Mouse (Mus musculus): ENCODE results near the gene Stk33. TPM values are rescaled to one million over a fixed set of nuclear protein-coding genes. Genes with fewer than 3 reads are reported as not detected.

The Stk33 gene
- polyA plus RNA-seq, 1 experiment from 2014 or later, result 0.42 TPM

DNA sequence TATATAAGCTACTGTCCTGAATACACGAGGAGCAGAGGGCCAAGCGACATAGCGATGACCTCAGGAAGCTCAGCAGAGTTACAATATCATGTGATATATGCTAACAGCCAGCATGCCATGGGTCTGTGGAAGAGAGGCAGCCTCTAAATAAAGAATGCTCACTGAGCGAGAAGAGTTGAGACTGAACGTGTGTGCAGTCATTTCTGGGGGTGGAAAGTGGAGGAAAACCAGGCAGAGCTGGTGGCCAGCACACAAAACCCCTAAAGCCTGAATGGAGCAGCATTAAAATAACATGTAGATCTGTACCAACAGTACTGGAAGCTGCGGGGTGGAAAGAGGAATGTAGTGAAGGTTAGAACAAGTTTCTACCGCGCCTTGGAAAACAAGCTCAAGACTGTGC lies 107.2 kb downstream of the Stk33 start:
- Histone ChIP-seq H3K4me3 (replicated peaks) (no peak overlapping the region), H3K4me1 (no peaks in the 10 kb centered on the region), H3K4me2 (no peak overlapping the region), H3K36me3 (no peaks in the 10 kb centered on the region), H3K27me3 (no peaks in the 10 kb centered on the region), H3K9me3 (replicated peaks) (no peaks in the 10 kb centered on the region), H3K9ac (no peak overlapping the region), H3K27ac (no peak overlapping the region)
- ATAC-seq (replicated peaks; ENCODE audit: low FRiP score), result no peak
- WGBS, result 78% methylated on average over 8 of the region's 8 CpGs

DNA sequence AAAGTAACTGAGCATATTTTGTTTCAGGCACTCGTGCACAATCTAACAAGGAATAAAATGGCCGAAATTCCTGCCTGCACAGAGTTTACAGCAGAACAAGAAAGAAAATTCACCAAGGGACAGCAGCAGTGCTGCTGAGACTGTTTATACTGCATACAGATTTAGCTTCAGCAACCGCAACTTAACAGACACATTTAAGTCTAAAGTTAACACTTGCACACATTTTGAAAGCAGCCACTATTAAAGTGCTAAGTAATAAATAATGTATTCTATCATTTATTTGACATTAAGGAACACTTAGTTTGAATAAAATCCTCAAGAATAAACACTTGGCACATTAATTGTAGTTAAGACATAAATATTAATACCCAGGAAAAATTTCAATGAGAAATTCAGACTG lies 110.1 kb downstream of the Stk33 start:
- 66% methylated on average over 3 of the region's 3 CpGs for WGBS
- Histone ChIP-seq H3K27me3 (no peaks in the 10 kb centered on the region), H3K4me3 (replicated peaks) (no peak overlapping the region), H3K36me3 (no peaks in the 10 kb centered on the region), H3K9ac (no peak overlapping the region), H3K4me1 (no peaks in the 10 kb centered on the region), H3K9me3 (replicated peaks) (no peaks in the 10 kb centered on the region), H3K27ac (no peak overlapping the region), H3K4me2 (no peak overlapping the region)
- no peak for ATAC-seq (replicated peaks; ENCODE audit: low FRiP score)

DNA sequence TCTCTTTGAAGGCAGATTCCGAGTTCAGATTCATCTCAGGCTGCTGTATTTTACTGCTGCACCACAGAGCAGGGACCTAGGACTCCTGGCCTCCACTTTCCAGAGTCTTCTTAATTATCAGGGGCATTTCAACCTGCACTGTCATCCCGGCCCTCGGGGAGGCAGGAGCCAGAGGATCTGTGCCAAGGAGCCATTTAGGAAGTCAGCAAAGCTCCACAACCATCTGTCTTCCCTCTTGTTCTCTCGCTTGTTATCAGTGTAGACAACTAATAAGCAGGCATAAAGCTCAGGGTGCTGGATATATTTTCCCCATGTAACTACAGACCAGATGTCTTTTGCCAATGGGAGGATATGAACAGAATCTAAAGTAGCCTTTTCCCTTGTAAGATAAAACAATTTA lies 112.1 kb downstream of the Stk33 start:
- no peak overlapping the region for H3K9ac ChIP-seq
- no peaks in the 10 kb centered on the region for H3K36me3 ChIP-seq
- H3K27ac ChIP-seq, result no peak overlapping the region
- ATAC-seq (replicated peaks; ENCODE audit: low FRiP score), result no peak
- WGBS, result 64% methylated on average over 4 of the region's 4 CpGs
- H3K4me1 ChIP-seq, result no peaks in the 10 kb centered on the region
- no peak overlapping the region for H3K4me3 ChIP-seq (replicated peaks)
- no peaks in the 10 kb centered on the region for H3K27me3 ChIP-seq
- no peak overlapping the region for H3K4me2 ChIP-seq
- H3K9me3 ChIP-seq (replicated peaks), result no peaks in the 10 kb centered on the region

DNA sequence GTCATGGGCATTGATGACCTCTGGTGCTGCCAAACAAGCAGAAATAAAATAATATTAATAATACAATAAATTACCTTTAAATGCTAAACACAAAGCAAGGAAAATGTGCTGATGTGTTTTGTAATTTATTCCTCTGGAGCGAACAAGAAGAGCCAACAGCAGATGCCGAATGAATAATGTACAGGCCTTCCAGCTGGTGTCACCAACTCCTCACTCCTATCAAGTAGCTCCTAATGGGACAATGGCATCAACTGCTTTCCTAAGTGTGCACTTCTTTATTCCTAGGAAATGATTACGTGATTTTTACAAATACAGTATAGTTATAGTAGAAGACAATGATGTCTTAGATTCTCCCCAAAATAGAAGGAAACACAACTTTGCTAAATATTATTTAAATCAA lies 113.2 kb downstream of the Stk33 start:
- Histone ChIP-seq H3K4me1 (no peaks in the 10 kb centered on the region), H3K4me2 (no peak overlapping the region), H3K4me3 (replicated peaks) (no peak overlapping the region), H3K27ac (no peak overlapping the region), H3K27me3 (no peaks in the 10 kb centered on the region), H3K9me3 (replicated peaks) (no peaks in the 10 kb centered on the region), H3K9ac (no peak overlapping the region), H3K36me3 (no peaks in the 10 kb centered on the region)
- 83% methylated on average over 3 of the region's 3 CpGs for WGBS
- no peak for ATAC-seq (replicated peaks; ENCODE audit: low FRiP score)

DNA sequence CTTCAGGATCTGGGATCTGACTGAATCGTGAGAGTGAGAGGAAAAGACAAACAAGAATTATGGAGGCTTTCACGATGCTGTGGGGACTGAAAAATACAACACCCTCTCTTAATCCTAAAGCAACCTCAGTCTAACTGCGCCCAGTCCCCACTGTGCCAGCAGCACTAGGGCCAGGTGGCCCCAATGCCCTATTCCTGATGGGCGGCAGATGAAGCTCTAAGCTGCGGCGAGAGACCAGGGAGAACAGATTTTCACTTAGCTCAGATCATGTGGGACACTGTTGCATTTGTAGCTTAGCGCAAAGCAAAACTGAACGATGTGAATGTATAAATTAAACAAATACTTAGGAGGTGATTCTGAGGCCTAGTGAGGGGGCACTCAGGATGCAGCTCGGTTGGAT lies 113.7 kb downstream of the Stk33 start:
- no peak overlapping the region for H3K9ac ChIP-seq
- no peaks in the 10 kb centered on the region for H3K4me1 ChIP-seq
- no peaks in the 10 kb centered on the region for H3K27me3 ChIP-seq
- no peak overlapping the region for H3K27ac ChIP-seq
- H3K4me3 ChIP-seq (replicated peaks), result no peak overlapping the region
- H3K9me3 ChIP-seq (replicated peaks), result no peaks in the 10 kb centered on the region
- no peak for ATAC-seq (replicated peaks; ENCODE audit: low FRiP score)
- H3K36me3 ChIP-seq, result no peaks in the 10 kb centered on the region
- WGBS, result 79% methylated on average over 9 of the region's 9 CpGs
- H3K4me2 ChIP-seq, result no peak overlapping the region

DNA sequence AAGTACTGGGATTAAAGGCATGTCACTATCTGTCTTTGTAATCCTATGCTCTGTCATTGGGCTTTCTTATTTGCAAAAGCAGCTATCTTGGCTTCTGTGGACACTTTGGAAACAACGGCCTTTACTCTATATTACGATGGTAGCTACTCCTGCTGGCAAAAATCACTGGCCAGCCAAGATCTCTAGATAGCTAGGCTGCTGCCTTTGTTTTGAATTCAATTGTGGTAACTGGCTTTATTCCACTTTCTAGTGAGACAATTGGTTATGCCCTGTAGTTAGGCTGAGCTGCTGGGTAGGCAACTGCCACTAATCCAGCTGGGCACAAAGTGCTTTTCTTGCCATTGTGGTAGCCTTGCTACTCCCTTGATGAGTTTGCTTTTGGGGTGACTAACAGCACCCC lies 129.4 kb downstream of the Stk33 start:
- 93% methylated on average over 2 of the region's 2 CpGs for WGBS
- H3K9me3 ChIP-seq (replicated peaks), result no peaks in the 10 kb centered on the region
- no peak overlapping the region for H3K27ac ChIP-seq
- no peak for ATAC-seq (replicated peaks; ENCODE audit: low FRiP score)
- no peaks in the 10 kb centered on the region for H3K4me1 ChIP-seq
- H3K36me3 ChIP-seq, result no peaks in the 10 kb centered on the region
- H3K4me2 ChIP-seq, result no peak overlapping the region
- no peaks in the 10 kb centered on the region for H3K27me3 ChIP-seq
- H3K9ac ChIP-seq, result no peak overlapping the region
- no peak overlapping the region for H3K4me3 ChIP-seq (replicated peaks)

DNA sequence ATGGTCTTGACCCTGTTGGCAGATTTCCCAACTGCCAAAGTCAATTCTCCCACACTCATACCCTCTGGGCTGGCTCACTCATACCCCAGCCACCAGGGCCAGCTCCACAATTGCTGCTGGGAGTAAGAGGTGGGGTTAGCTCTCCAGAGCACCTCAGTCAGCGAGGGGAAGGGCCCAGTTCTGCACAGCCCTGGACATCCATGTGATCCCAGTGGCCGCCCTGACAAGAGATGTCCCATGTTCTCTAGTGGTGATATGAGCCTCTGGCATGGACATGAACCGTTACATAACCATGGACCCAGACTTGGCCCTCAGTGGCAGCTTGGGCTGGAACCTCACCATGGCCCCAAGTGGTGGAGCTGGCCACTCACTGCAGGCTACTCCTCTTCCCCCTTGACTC lies 143.1 kb downstream of the Stk33 start:
- H3K9ac ChIP-seq, result no peak overlapping the region
- no peaks in the 10 kb centered on the region for H3K36me3 ChIP-seq
- no peaks in the 10 kb centered on the region for H3K27me3 ChIP-seq
- no peak overlapping the region for H3K4me3 ChIP-seq (replicated peaks)
- H3K4me2 ChIP-seq, result no peak overlapping the region
- H3K27ac ChIP-seq, result no peak overlapping the region
- H3K4me1 ChIP-seq, result no peaks in the 10 kb centered on the region
- 93% methylated on average over 3 of the region's 3 CpGs for WGBS
- no peaks in the 10 kb centered on the region for H3K9me3 ChIP-seq (replicated peaks)
- ATAC-seq (replicated peaks; ENCODE audit: low FRiP score), result no peak

DNA sequence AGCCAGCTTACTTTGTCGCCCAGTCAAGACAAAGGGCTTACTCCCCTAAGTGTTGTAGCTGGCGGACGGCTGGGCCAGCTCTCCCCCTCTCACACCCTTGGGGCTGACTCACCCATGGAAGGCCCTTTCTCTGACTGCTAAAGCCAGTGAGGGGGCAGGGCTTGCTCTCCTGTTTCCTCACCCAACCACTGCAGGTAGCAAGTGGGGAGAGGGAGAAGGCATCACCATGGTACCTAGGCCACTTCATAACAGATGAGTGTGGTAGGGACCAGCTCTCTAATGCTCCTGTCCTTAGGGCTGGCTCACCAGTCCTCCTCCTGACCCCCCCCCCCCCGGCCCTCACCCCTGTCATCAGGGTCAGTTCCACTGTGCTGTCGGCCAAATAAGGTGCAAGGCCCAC lies 143.5 kb downstream of the Stk33 start:
- Histone ChIP-seq H3K9me3 (replicated peaks) (no peaks in the 10 kb centered on the region), H3K27me3 (no peaks in the 10 kb centered on the region), H3K4me3 (replicated peaks) (no peak overlapping the region), H3K4me2 (no peak overlapping the region), H3K9ac (no peak overlapping the region), H3K36me3 (no peaks in the 10 kb centered on the region), H3K4me1 (no peaks in the 10 kb centered on the region), H3K27ac (no peak overlapping the region)
- 72% methylated on average over 5 of the region's 5 CpGs for WGBS
- no peak for ATAC-seq (replicated peaks; ENCODE audit: low FRiP score)

DNA sequence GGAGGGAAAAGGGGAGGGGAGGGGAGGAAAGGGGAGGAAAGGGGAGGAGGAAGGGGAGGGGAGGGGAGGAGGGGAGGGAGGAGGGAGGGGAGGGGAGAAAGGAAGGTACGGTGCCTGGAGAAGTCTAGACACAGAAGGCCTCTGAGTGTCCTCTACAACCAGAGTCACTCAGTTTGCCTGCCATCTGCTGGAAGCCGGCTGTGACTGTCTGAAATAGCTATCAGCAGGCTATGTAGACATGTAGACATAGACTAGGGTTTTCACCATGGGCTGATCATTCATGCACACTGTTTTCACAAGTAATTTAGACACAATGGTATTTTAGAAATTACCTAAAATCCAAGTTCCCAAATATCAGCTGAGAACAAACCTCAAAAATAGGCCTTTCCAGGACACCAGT lies 148.4 kb downstream of the Stk33 start:
- Histone ChIP-seq H3K27ac (no peak overlapping the region), H3K9ac (no peak overlapping the region)
- WGBS, result 13% methylated on average over 2 of the region's 2 CpGs

DNA sequence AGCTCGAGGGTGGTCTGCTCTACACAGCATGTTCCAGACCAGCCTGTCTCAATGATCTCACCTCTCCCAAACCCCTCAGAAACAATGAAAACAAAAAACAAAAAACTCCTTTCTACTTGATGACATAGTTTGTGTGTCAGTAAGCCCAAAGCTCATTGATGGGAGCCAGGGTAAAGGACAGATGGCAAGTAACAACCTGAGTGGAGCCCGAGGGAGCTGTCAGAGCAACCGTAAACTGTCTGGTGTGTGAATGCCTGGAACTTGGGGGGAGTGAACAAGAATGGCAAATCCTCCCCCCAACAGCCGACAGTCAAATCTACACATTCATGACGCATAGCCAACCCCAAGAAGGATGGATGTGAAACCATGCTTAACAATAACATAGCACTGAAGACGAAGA lies 149.8 kb downstream of the Stk33 start:
- no peak overlapping the region for H3K4me3 ChIP-seq (replicated peaks)
- 46% methylated on average over 6 of the region's 6 CpGs for WGBS
- no peak overlapping the region for H3K27ac ChIP-seq
- no peak overlapping the region for H3K4me2 ChIP-seq
- H3K36me3 ChIP-seq, result no peaks in the 10 kb centered on the region
- ATAC-seq (replicated peaks; ENCODE audit: low FRiP score), result no peak
- no peaks in the 10 kb centered on the region for H3K9me3 ChIP-seq (replicated peaks)
- no peak overlapping the region for H3K9ac ChIP-seq
- H3K27me3 ChIP-seq, result no peaks in the 10 kb centered on the region
- H3K4me1 ChIP-seq, result no peaks in the 10 kb centered on the region

More for the DNA sequence above, 148.4 kb downstream of the Stk33 start:
- Histone ChIP-seq H3K4me1 (no peaks in the 10 kb centered on the region), H3K4me3 (replicated peaks) (no peak overlapping the region), H3K27me3 (no peaks in the 10 kb centered on the region), H3K36me3 (no peaks in the 10 kb centered on the region), H3K9me3 (replicated peaks) (no peaks in the 10 kb centered on the region), H3K4me2 (no peak overlapping the region)
- ATAC-seq (replicated peaks; ENCODE audit: low FRiP score), result no peak

DNA sequence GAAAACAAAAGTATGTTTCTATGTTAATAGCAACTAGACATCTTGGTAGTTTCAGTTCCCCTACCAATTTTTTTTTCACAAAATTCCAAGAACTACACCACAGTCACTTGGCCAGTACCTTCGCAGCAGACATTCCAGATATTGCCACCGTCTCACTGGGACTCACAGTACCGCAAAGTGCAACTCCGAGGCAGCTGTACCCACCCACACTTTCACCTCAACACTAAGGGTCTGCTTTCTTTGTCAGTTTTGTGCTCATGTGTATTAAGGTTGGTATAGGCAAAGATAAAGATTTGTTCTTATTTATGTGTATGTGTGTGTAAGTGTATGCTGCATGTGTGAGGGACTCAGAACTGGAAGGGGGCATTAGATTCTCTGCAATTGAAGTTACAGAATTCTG lies 156.8 kb downstream of the Stk33 start:
- Histone ChIP-seq H3K9me3 (replicated peaks) (no peaks in the 10 kb centered on the region), H3K4me2 (no peak overlapping the region), H3K27ac (no peak overlapping the region), H3K27me3 (no peaks in the 10 kb centered on the region), H3K4me3 (replicated peaks) (no peak overlapping the region), H3K36me3 (no peaks in the 10 kb centered on the region), H3K4me1 (no peaks in the 10 kb centered on the region), H3K9ac (no peak overlapping the region)
- no peak for ATAC-seq (replicated peaks; ENCODE audit: low FRiP score)
- WGBS, result 86% methylated on average over 4 of the region's 4 CpGs

DNA sequence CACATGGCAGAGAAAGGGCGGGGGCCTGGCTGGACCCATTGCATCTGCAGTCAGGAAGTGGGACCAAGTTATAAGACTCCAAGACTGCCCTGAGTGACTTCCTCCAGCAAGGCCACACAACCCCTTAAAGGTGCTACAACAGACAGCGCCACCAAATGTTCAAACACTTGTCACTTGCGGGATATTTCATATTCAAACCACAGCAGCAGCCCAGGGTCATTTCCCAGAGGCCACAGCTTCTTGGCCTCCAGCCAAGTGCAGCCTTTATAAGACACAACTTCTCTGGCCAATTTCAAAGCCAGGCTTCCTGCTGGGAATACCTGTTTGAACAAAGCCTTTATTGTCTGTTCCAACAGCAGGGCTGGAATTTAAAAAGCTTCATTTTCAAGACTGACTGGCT lies 162.3 kb downstream of the Stk33 start:
- no peak for ATAC-seq (replicated peaks; ENCODE audit: low FRiP score)
- Histone ChIP-seq H3K9me3 (replicated peaks) (no peaks in the 10 kb centered on the region), H3K4me1 (0 out of 2 replicates have a peak, but pooled peaks cover 6% of the 10 kb centered on the region), H3K4me2 (no peak overlapping the region), H3K4me3 (replicated peaks) (no peak overlapping the region), H3K36me3 (no peaks in the 10 kb centered on the region), H3K27ac (no peak overlapping the region), H3K27me3 (no peaks in the 10 kb centered on the region), H3K9ac (no peak overlapping the region)
- WGBS, result 59% methylated on average over 3 of the region's 3 CpGs

DNA sequence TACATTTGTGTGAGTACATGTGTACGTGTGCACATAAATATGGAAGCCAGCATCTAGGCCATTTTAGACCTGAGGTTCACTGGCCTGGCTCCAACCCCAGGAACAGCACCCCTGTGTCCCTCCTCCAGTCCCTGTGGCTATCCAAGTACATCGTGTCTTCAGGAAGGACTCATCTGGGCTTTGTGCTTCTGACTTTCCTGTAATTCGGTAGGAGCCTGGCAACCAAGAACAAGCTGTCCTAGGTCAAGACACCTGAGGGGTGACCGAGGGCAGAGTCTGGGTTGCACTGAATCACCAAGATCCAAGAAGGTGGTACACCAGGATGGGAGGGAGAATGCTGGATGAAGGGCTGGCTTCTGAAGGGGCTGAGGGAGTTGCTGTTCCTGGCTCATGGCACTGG lies 163.0 kb downstream of the Stk33 start:
- H3K27ac ChIP-seq, result no peak overlapping the region

More for the DNA sequence above, 163.0 kb downstream of the Stk33 start:
- Histone ChIP-seq H3K36me3 (no peaks in the 10 kb centered on the region), H3K9ac (no peak overlapping the region), H3K4me1 (0 out of 2 replicates have a peak, but pooled peaks cover 6% of the 10 kb centered on the region), H3K9me3 (replicated peaks) (no peaks in the 10 kb centered on the region), H3K4me3 (replicated peaks) (no peak overlapping the region), H3K27me3 (no peaks in the 10 kb centered on the region), H3K4me2 (no peak overlapping the region)
- ATAC-seq (replicated peaks; ENCODE audit: low FRiP score), result no peak
- 80% methylated on average over 4 of the region's 4 CpGs for WGBS

Measured in kidney, embryonic 15.5 days (tissue).